12 mouse cellular contexts compared by ENCODE assay signal in the genomic region with DNA sequence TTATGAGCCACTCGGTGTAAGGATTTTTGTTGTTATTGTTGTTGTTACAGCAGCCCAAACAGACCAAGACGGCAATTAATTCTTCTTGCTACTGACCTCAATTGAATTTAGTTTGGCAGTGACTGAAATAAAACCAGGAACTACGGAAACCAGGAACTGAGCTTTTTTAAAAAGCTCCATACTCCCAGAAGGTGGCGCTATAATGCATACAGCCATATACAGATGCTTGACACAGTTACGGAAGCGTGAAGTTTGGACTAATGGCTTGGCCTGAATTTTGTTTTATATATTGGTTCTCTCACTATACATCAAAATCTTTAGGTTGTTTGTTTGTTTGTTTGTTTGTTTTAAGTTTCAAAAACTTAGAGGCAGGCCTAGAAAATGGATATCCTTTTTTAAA.
DNase-seq lines count a peak whose midpoint lies in the region; ATAC-seq lines count a peak whose summit lies in the region.
"Had no signal": no experiment of that assay in that cellular context is flagged by ENCODE, and none has a peak within 500 bp of the region (broad histone marks: within the 10 kb centered on the region; RNA-seq: fewer than 3 reads in every experiment).

No protein-coding gene starts in this region.

- H3K27me3 ChIP-seq in embryonic facial prominence, embryonic 11.5 days (ENCODE audit: control insufficient read depth, insufficient read depth, low read length), result no peaks in the 10 kb centered on the region
- no peaks in the 10 kb centered on the region for H3K27me3 ChIP-seq in embryonic facial prominence, embryonic 10.5 days (replicated peaks; ENCODE audit: low read depth, poor library complexity, severe bottlenecking)
- H3K27me3 ChIP-seq in hindbrain, embryonic 14.5 days (ENCODE audit: control insufficient read depth, insufficient read depth, low read length), result no peaks in the 10 kb centered on the region
- H3K27me3 ChIP-seq: embryonic facial prominence, embryonic 12.5 days; liver, embryonic 15.5 days had no signal

- WGBS in embryonic facial prominence, embryonic 11.5 days, result 55% methylated on average over 6 of the region's 6 CpGs
- WGBS in embryonic facial prominence, embryonic 10.5 days, result 58% methylated on average over 6 of the region's 6 CpGs
- WGBS in hindbrain, embryonic 14.5 days, result 63% methylated on average over 6 of the region's 6 CpGs

- ATAC-seq in embryonic facial prominence, embryonic 11.5 days (replicated peaks; ENCODE audit: insufficient number of reproducible peaks, low FRiP score, low TSS enrichment, low read depth), result no peak
- no peak for ATAC-seq in hindbrain, embryonic 14.5 days (ENCODE audit: low FRiP score)

- H3K4me3 ChIP-seq in embryonic facial prominence, embryonic 11.5 days (ENCODE audit: low read depth, low read length), result no peak overlapping the region
- H3K4me3 ChIP-seq in embryonic facial prominence, embryonic 10.5 days, result no peak overlapping the region
- H3K4me3 ChIP-seq in hindbrain, embryonic 14.5 days (replicated peaks; ENCODE audit: low read length), result no peak overlapping the region
- H3K4me3 ChIP-seq: embryonic facial prominence, embryonic 12.5 days; liver, embryonic 15.5 days had no signal

- H3K4me2 ChIP-seq in embryonic facial prominence, embryonic 11.5 days (ENCODE audit: low read depth, low read length), result no peak overlapping the region
- H3K4me2 ChIP-seq in hindbrain, embryonic 14.5 days (replicated peaks), result no peak overlapping the region
- H3K4me2 ChIP-seq: embryonic facial prominence, embryonic 12.5 days; liver, embryonic 15.5 days had no signal

- peak; percentile 11 for DNase-seq in embryonic facial prominence, embryonic 11.5 days (ENCODE audit: low spot score)
- no peak for DNase-seq in embryonic facial prominence, embryonic 10.5 days (ENCODE audit: low spot score)
- peak; percentile 7 for DNase-seq in layer of hippocampus, adult 11-12 months (ENCODE audit: low spot score)
- no peak for DNase-seq in layer of hippocampus, postnatal 10 days (ENCODE audit: low spot score in 2 of 2)
- peak; percentile 24 for DNase-seq in ES-CJ7 (ENCODE audit: low read depth, low spot score)
- DNase-seq in embryo, embryonic 9.5 days (ENCODE audit: extremely low spot score), result peak; percentile 2
- DNase-seq in hindbrain, embryonic 14.5 days (ENCODE audit: low spot score), result no peak
- no peak for DNase-seq in urinary bladder, adult 18-20 months (ENCODE audit: low spot score in 2 of 2)
- DNase-seq: right cerebral cortex, postnatal 25 days; thymus, adult 18-20 months had no signal

- no peak overlapping the region for H3K9ac ChIP-seq in embryonic facial prominence, embryonic 11.5 days (replicated peaks; ENCODE audit: low read length)
- H3K9ac ChIP-seq in hindbrain, embryonic 14.5 days, result no peak overlapping the region
- H3K9ac ChIP-seq: embryonic facial prominence, embryonic 12.5 days; liver, embryonic 15.5 days had no signal

- H3K9me3 ChIP-seq in embryonic facial prominence, embryonic 11.5 days (replicated peaks; ENCODE audit: control insufficient read depth, low read length), result no peaks in the 10 kb centered on the region
- no peaks in the 10 kb centered on the region for H3K9me3 ChIP-seq in embryonic facial prominence, embryonic 10.5 days
- H3K9me3 ChIP-seq in hindbrain, embryonic 14.5 days (ENCODE audit: control insufficient read depth, low read length), result no peaks in the 10 kb centered on the region
- H3K9me3 ChIP-seq: embryonic facial prominence, embryonic 12.5 days; liver, embryonic 15.5 days had no signal

- no peak overlapping the region for H3K27ac ChIP-seq in embryonic facial prominence, embryonic 11.5 days (replicated peaks; ENCODE audit: low read depth, low read length)
- H3K27ac ChIP-seq in embryonic facial prominence, embryonic 10.5 days (replicated peaks), result no peak overlapping the region
- H3K27ac ChIP-seq in hindbrain, embryonic 14.5 days, result no peak overlapping the region
- H3K27ac ChIP-seq: embryonic facial prominence, embryonic 12.5 days; liver, embryonic 15.5 days had no signal

- no peaks in the 10 kb centered on the region for H3K36me3 ChIP-seq in embryonic facial prominence, embryonic 11.5 days (replicated peaks; ENCODE audit: control insufficient read depth, insufficient read depth, low read depth, low read length)
- H3K36me3 ChIP-seq in embryonic facial prominence, embryonic 10.5 days (replicated peaks), result no peaks in the 10 kb centered on the region
- no peaks in the 10 kb centered on the region for H3K36me3 ChIP-seq in hindbrain, embryonic 14.5 days (replicated peaks; ENCODE audit: control insufficient read depth, insufficient read depth)
- H3K36me3 ChIP-seq: embryonic facial prominence, embryonic 12.5 days; liver, embryonic 15.5 days had no signal

- no peaks in the 10 kb centered on the region for H3K4me1 ChIP-seq in embryonic facial prominence, embryonic 11.5 days (ENCODE audit: control insufficient read depth, insufficient read depth, low read length)
- no peaks in the 10 kb centered on the region for H3K4me1 ChIP-seq in embryonic facial prominence, embryonic 10.5 days
- H3K4me1 ChIP-seq in hindbrain, embryonic 14.5 days (replicated peaks; ENCODE audit: control insufficient read depth, insufficient read depth, low read length), result no peaks in the 10 kb centered on the region
- H3K4me1 ChIP-seq: embryonic facial prominence, embryonic 12.5 days; liver, embryonic 15.5 days had no signal

Comparison
In these comparisons a context has a peak if more than half of its experiments do, and no peak if none do; other contexts are left out.
1. DNase-seq: peak in embryonic facial prominence, embryonic 11.5 days (single experiment), layer of hippocampus, adult 11-12 months (single experiment), ES-CJ7 (single experiment) and embryo, embryonic 9.5 days (single experiment); none in embryonic facial prominence, embryonic 10.5 days (single experiment), layer of hippocampus, postnatal 10 days (0 of 2), hindbrain, embryonic 14.5 days (single experiment) and urinary bladder, adult 18-20 months (0 of 2).